Mouse (Mus musculus) large intestine, adult 2 months (tissue): ENCODE data around the gene Col4a3. TPM values are rescaled to one million over a fixed set of nuclear protein-coding genes. Genes with fewer than 3 reads are reported as not detected.
A peak's percentile ranks its signal among the peaks of the same experiment; 100 is the strongest.

Experiments used
- DNase-seq: peaks from one replicate; pipeline ENCODE4 v3.0.0-alpha.2; 2012; ENCODE audit warnings: low read depth, low spot score
- WGBS: fragments of 180-500 bp; shearing (Covaris S2); methylation state at CpG from one replicate; pipeline ENCODE4 v1.1.7; 2018; 5-methylcytosine and 5-hydroxymethylcytosine counted together
- polyA plus RNA-seq: library from polyadenylated mRNA; depleted of rRNA; stranded (reverse); fragments of >200 nt; gene quantifications from 2 replicates; pipeline ENCODE4 v1.2.3, GENCODE M21; 2012; rRNA removed

The Col4a3 gene
- 0.06 and 0.74 TPM in 2 replicates for polyA plus RNA-seq

DNA sequence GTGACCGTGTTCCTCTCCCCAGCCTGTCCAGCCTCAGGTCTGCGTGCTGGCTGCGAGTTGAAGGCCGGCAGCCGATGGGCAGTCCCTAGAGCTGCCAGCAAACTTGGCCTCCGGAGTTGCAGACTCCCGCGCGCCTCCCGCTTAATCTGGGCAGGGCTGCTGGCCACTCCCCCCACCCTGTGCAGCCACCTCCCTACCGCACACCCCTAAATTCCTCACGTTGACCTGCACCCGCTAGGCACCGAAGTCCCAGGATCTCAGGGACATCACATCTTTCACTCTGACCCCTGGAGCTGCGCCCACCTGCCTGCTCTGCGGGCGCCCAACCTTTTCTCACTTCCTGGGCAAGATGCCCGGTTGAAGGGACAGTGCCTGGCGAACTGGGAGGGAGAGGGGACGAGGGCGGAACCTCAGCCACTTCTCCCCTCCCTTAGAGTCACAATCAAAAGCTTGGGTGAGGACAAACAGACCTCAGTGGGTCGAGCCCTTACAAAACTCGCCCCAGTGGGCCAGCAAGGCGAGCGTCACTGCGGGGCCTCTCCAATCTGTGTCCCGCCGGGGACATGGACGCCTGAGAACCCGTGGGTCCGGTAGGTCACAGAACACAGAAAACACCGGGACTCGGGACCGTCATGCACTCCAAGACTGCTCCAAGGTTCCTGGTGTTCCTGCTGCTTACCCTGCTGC lies at the start of gene Col4a3, which contains the start of gene Col4a4:
TSS of gene Col4a3 (plus strand) at position 209 of the 687 bp plus-strand sequence.
TSS of gene Col4a4 (minus strand) at position 137 of the 687 bp plus-strand sequence.
- 2% methylated on average over 34 of the region's 34 CpGs for WGBS
- DNase-seq = no peak

DNA sequence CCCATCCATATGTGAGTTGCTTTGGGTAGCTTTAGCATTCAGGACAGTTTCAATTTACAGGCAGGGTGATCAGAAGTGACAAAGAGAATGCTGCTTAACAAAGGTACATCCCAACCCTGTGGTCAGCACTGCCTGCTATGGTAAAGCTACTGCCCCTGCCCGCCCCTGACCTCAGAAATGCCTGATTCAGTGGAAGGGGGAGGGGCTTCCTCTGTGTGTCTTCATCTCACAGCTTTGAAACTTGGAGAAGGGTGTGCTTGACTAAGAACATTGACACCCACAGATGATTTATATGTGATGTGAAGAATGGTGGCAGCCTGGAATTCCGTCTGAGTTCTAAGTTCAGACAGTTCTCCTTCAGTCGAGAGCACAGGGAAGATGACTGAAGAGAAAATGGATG lies 48.9 kb upstream of the Col4a3 start:
- 69% methylated on average over 3 of the region's 3 CpGs for WGBS

DNA sequence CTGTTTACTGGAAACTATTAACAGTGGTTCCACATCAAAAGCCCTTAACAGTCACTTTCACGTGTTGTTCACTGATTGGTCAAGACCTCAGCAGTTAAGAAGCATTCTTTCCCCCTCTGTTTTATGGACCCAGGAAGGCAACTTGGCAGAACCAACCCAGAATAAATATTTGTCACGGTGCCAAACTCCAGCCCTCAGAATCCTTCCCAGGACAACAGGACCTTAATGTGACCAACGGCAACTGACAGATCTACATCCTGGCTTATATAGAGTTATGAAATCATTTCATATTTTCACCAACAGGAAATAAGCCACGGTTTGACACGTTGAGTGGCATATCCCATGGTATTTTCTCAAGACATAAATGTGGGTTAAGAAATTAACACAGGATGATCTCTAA lies 46.7 kb upstream of the Col4a3 start:
- 31% methylated on average over 5 of the region's 5 CpGs for WGBS
- no peak for DNase-seq

More for the DNA sequence above, 48.9 kb upstream of the Col4a3 start:
- DNase-seq = no peak

DNA sequence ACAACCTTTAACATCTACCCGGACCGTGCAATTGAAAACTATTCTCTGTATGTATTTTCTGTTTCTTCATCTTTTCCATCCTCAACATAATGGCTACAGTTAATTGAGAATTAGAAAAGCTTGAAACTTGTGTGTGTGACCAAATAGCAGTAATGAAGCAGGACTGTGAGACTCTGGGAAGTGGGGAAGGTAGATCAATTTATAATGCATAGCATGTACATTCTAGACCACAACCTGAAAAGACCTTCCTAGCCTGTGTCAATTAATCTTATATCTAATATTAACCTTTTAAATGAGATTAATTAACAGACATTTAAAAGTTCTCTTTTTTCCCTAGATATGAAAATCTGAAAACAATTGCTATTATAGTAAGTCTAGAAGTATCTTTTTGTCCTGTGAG lies 42.8 kb upstream of the Col4a3 start:
- 83% methylated on average over 2 of the region's 2 CpGs for WGBS
- no peak for DNase-seq

DNA sequence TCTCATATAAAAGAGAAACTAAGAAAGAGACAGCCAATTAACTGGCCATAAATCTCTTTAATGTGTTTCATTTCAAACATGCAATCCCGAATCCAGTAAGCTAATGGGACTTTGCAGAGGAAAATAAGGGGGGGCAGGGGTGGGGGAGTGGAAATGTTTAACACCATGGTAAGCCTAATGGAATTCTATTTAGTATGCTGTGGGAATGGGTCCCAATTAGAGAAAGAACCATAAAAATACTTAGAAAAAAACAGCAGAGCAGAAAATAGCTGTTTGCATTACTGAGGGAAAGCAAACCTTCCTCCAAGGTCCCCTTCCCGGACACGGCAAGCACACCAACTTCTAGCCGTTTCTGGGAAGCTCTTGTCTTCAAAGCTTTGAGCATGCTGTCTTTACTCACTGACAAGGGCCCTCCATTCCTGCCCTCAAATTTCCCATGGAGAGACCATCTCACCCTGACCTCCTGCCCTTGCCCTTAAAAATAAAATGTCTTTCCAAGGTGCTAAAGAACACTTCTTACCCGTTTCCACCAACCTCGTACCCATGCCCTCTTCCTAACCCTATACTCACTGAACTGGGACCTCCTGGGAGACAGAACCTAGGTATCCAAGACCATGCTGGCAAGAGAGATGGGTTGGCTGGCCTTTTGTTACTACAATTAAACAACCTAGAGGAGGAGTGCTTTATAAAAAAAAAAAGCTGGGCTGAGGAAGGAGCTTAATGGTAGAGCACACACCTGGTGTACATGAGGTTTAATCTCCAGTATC lies 42.1 kb upstream of the Col4a3 start:
- no peak for DNase-seq

DNA sequence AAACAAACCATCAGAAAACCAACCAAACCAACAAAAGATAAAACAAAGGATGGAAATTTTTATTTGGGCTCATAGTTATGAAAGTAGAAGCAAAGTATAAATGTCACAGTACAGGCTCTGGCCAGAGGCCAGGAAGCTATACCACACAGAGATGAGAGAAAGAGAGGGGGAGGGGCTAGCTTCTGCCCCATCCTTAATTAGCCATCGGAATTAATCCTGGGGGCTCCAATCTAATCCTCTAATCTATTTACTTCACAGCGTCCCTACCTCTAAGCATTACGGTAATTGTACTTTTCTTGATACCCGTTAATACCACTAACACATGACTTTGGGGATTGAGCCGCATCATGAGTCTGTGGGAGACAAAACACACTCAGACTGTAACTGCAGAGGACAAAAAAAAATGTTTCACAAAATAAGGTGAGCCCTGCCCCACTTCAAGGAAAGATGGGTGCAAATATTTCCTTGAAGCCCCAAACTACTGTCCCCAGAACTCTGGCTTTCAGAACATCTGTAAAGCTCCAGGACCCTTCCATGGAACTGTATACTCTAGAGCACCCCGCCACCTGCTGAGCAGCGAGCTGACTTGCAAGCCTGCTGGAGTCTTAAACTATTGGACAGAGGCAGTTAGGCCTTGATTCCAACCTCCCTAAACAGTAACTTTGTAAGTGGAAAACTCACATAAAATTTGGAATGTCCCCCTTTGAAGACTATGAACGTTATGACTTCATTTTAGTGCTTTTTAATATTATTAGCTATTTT lies 41.3 kb upstream of the Col4a3 start:
- WGBS = 77% methylated on average over 8 of the region's 8 CpGs

More for the DNA sequence above, 42.1 kb upstream of the Col4a3 start:
- 30% methylated on average over 6 of the region's 6 CpGs for WGBS

DNA sequence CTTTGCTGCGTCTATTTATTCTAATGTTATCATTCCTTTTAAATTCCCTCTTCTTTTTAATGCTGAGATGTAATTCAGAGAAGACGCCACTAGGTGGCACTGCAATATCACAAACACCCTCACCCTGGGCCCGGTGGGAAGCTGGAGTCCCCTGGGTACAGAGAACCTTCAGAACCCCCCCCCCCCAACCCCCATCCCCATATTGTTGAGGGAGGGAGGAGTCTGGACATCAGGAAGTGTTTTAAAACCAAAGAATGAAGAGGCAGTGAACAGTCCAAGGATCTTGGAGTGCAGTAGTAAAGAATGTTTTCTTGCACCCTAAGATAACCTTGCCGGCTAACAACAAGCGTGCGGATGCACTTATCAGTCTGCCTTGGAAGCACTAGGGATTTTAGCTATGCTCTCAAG lies 32.3 kb upstream of the Col4a3 start:
- DNase-seq = peak; percentile 3
- WGBS = 25% methylated on average over 6 of the region's 6 CpGs

More for the DNA sequence above, 41.3 kb upstream of the Col4a3 start:
- DNase-seq = no peak

DNA sequence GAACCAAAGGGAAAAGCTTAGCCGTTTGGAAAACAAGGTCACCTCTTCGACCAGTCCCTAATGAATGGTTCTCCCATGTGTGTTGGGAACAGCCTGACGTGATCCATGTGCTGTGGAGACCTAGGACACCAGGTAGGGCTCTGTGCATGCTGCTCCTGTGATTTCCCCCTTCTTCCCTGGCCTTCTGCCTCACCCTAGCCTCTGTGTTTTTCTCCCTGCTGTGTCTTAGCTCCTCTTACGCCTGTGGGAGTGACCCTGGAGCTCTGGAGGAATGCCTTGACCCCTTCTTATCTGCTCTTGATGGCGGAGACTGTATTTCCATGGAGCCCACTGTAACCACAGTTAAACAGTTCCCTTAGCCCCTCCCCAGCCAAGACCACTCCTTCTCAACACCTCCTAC lies 31.8 kb upstream of the Col4a3 start:
- DNase-seq = no peak
- WGBS = 54% methylated on average over 5 of the region's 5 CpGs

DNA sequence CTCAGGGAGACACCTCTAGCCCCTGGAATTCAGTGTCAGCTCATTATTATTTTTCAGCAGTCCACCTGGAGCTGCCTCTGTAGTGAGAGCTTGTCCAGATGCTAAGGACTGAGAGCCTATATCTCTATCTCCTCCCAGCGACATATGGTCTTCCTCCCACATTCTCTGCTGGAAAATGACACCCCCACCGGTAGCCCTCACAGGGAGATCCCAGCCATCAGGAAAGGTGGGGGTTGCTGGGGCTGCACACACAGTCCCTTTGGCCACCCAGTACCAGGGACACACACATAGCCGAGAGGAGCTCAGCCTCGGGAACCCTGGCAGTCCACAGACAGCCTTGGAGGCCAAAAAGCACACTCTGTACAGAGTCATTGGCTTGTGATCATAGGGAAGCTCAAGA lies 26.5 kb upstream of the Col4a3 start:
- DNase-seq = no peak
- 73% methylated on average over 4 of the region's 4 CpGs for WGBS

DNA sequence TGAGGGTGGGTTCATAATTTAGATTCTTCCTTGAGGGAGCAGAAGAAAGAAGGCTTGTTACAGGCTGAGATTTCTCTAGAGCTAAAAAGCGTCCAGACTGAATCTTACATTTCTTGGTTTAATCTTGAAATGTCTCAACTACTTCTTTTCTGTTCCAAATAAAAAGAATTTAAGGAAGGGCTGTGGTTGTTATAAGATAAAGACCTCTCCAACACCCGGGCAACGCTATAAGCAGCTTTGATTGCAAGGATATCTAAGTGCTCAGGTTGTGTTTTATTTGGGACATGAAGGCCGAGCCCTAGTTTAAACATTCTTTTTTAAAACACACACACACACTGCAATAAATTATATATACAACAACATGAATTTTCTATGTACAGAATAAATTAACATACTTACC lies 17.3 kb upstream of the Col4a3 start:
- no peak for DNase-seq
- WGBS = 61% methylated on average over 4 of the region's 4 CpGs

DNA sequence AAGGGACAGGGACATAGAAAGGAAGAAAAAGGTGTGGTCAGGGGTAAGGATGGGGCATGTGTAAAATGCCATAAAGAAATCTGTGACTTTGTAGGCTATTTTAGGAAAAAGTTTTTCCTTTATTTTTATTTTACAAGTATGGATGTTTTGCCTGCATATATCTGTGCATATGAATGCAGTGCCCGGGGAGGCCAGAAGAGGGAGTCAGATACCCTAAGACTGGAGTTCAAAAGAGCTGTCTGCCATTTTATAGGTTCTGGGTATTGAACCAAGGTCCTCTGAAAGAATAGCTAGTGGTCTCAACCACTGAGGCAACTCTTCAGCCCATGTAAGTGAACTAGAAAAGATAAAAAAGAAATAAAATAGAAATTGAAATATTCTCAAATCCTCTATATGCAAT lies 15.0 kb upstream of the Col4a3 start:
- WGBS = 63% methylated on average over 1 of the region's 1 CpGs
- no peak for DNase-seq

DNA sequence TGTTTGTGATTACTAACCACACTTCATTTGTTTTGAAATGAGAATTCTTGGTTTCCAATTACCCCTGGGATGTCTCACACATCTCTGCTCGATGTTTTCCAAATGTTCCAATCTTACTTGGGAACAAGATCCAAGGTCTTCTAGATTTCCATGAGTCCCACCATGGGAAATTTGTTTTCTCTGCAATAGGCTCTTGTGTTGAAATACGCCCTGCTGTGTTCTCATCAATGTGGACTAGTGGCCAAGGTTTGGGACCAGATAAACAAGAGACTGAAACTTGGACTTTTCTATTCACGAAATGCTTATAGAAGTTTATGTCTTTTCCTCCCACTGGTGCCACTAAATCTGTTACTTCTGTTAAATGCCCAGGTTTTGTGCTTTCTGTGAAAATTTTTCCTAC lies 11.0 kb upstream of the Col4a3 start:
- WGBS = 86% methylated on average over 3 of the region's 3 CpGs
- no peak for DNase-seq

DNA sequence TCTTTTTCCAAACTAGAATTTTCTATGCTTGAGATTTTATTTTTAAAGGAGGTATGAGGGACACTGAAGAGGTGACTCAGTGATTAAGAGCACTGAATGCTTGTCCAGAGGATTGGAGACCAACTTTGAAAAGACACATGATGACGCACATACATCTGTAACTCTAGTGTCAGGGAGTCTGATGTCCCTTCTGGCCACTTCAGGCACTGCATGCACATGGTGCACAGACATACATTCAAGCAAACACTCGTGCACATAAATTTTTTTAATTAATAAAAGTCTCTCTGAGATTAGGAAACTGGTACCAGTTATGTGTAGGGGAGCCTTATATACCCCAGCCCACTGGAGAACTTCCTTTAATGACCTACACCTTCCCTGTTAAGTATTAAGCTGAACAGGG lies 10.5 kb upstream of the Col4a3 start:
- DNase-seq = no peak
- WGBS = 77% methylated on average over 2 of the region's 2 CpGs

DNA sequence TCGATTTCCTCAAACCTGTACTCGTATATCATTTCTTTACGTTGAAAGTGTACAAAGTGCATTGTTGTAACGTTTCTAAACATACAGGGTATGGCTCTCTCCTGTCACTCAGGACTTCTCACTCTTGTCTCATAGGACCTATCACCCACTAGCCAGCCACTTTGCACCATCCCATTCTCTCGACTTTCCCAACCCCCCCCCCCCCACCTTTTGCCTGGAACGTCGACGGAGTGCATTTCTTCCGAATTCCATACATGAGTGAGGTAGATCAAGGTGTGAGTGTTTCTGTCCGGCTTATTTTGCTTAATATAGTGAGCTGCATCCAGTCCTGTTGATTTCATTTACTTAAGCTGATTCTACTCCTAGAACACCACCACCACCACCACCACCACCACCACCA lies 9.4 kb upstream of the Col4a3 start:
- DNase-seq = no peak
- 86% methylated on average over 10 of the region's 10 CpGs for WGBS

DNA sequence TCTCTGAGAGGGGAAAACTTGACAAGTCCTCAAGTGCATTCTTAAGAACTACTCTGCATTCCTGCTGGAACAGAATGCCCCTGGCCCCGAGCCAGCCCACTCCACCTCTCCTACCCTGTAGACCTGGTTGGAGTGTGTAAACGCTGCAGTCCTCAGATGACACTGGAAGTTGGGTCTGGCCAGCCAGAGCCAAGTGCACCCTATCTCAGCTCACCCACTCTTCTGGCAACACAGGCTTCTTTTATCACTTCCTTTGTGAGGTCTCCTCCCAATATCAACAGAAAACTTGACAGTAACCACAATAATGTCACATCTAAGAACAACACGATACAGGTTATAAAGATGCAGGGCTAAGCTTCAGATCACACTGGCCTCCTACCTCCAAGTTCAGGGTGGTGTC lies 8.8 kb upstream of the Col4a3 start:
- 28% methylated on average over 3 of the region's 3 CpGs for WGBS
- no peak for DNase-seq

DNA sequence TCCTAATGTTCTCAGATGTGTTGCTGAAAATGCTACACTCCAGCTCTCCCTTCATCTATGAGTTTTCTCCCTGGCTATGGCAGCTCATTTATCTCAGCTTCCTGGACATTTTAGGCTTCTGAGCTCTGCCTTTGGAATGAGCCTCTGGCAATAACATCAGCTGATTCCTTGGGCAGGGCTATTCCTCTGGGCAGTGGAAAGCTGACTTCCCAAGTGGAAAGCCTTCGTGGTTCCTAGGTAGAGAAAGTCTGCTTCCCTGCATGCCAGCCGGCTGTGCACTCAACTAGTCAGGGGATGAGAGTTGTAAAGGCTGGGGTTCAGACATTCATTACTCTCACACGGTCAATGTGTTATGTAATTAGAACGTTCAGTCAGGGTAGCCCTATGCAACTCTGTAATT lies 8.4 kb upstream of the Col4a3 start:
- WGBS = 54% methylated on average over 4 of the region's 4 CpGs
- no peak for DNase-seq

DNA sequence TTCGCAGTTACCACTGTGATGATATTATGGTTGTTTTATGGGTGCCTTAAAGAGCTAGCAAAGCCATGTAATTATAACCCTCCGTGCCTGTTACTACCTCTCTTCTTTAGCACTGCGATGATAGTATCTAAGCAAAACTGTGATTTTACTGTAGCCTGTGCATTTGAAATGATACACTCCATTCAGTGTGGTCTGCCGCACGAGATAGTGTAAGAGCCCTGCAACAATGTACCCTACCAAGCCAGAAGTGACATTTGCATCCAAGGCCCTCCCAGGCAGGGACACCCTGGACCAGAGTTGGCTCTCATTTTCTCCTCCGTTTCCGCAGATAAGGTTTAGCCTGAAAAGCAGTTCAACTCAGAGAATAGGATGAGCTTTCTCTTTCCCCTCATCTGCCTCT lies 740 bp upstream of the Col4a3 start:
- DNase-seq = no peak
- WGBS = 76% methylated on average over 7 of the region's 7 CpGs

DNA sequence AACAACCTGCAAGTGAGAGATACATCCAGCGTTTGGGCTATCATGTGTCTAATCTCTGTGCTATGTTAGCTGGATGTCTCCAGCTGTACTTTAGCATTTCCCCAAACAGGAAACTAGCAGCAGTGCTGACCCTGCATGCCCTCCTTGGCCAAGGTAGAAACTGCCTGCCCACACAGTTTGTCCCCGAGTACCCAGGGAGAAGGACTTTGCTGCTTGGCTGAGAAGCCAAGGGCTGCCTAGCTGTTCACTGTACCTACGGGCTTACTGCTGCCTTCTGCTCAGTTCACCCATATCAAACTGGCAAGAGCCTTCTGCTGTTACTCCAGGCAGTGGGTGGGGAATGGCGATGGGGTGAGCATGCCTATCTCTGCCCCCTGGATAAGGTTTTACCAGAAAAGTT lies 3.5 kb downstream of the Col4a3 start:
- 55% methylated on average over 4 of the region's 4 CpGs for WGBS
- no peak for DNase-seq

DNA sequence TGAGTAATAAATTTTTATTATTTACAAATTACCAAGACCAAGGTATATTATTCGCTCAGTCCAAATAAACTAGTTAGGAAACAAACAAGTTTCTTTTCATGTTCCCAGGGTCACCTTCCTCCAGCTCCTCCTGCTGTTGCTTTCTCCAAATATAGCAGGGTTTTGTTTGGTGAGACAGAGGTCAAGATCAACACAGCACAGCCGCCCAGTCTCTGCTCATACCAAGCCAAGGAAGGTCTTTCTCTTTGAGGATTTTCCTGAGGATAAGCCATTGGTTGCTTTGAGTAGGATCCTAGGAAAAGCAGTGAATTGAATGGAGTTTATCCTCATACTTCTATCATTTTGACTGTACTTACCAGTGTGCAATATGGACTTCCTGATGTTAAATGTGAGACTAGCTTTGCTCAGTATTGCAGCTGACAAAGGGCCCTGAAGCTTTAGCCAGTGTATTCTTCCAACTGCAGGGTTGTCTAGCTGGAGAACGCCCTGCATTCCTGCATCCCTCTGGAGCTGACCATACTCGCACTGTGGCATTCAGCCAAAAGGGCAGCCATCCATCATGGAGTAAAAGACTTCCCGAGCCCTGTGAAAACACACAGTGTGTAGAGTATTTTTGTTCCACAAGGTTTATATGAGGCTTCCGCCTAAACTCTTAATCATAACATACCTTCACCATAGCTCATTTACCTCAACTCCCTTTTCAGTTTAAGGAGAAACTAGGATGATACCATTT lies 10.3 kb downstream of the Col4a3 start:
- WGBS = 41% methylated on average over 6 of the region's 6 CpGs
- DNase-seq = no peak
